Mouse (Mus musculus): ENCODE results near the gene Rnf183.

Rnf183 gene

DNA sequence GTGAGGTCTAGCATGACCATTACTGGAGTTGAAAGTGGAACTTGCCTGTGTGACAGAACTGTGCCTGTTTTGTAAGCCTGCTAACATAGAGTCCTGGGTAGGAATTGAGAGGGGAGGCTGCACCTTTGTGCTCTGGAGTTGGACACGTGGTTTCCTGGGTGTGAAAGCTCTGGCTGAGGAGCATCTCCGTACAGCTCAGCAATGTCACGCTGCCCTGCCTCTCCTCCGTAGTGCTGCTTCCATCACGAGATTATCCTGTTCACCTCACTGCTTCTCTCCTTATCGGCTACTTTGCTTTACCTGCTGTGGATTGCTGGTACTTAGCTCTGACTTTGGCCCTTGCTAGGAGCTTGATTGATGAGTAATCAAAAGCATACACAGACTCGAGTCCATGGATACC lies 51.3 kb downstream of the Rnf183 start:
- DNase-seq (ENCODE audit: low read depth, low spot score) = no peak

DNA sequence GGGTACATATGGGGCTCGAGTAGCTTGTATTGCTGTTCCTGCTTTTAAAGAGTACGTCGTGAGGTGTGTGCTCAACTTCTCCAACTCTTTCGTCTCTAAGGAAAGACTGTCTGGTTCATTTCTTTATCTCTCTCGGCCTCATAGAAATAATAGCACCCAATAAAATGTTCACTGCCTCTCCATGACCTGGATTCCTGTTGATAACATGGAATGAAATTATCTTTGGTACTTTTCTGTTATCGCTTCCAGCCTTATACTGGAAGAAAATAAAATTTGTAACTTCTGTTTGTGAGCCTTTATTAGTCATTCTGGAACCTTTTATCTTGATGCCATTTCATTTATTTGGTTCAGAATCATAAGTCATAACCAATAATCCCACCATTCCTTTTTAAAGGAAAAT lies 51.8 kb downstream of the Rnf183 start:
- DNase-seq (ENCODE audit: low read depth, low spot score) = no peak

DNA sequence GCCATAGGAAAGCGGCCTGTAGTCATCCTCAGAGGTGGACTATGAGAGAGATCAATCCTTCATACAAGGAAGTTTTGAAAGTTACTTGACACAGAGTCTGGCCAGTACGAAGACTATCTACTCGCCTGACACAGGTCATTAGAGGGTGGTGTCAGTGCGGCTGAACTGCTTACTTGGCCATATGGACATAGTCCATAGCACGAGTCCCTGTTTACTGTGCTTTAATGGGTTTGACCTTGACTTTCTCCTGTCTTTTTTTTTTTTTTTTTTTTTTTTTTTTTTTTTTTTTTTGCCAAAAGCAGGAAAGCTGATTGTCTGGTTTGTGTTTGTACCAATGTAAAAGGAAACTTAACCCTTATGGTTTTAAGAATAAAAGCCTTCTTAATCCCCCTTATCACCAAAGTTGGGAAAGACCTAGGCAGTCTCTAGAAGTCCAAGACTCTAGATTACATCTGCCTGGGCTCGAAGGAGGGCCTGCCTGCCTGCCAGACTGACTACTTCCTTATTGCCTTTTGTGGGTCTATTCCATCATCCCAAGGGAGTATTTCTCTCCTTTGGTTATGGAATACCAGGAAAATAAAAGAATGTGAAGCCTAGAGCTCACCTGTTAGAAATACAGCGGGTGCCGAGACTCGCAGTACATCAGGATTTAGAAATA lies 55.2 kb downstream of the Rnf183 start:
- no peak for DNase-seq (ENCODE audit: low read depth, low spot score)
